Mouse (Mus musculus): ENCODE measurements around the gene Cdip1. TPM values are rescaled to one million over a fixed set of nuclear protein-coding genes. Genes with fewer than 3 reads are reported as not detected.

Cdip1 gene
- polyA plus RNA-seq, 1 experiment from 2014 or later: 50.3 TPM

GRCm38 (mm10) chr16:4742186-4742585, 47.9 kb downstream of the Cdip1 start:
- H3K36me3 ChIP-seq (replicated peaks; ENCODE audit: insufficient read depth, low read length): peaks cover 4% of the 10 kb centered on the region; the same call in 1 of the 2 replicates
- ATAC-seq (no peak), DNase-seq (no peak)
- WGBS (ENCODE audit: insufficient replicate concordance): 92% methylated on average over 1 of the region's 1 CpGs
- H3K4me3 ChIP-seq (ENCODE audit: low read depth, low read length): no peak overlapping the region
- H3K4me1 ChIP-seq (ENCODE audit: insufficient read depth): no peaks in the 10 kb centered on the region
- H3K27me3 ChIP-seq (ENCODE audit: insufficient read depth, low read length): no peaks in the 10 kb centered on the region
- TF ChIP-seq EP300 (IDR thresholded peaks at IDR 0.05; ENCODE audit: low read depth): no peak
- TF ChIP-seq CTCF (IDR thresholded peaks at IDR 0.05; ENCODE audit: low read depth): no peak
- H3K4me2 ChIP-seq (ENCODE audit: low read depth, low read length): no peak overlapping the region
- H3K9me3 ChIP-seq (ENCODE audit: low read length): no peaks in the 10 kb centered on the region
- H3K27ac ChIP-seq (ENCODE audit: low read depth): no peak overlapping the region
- no peak overlapping the region for H3K9ac ChIP-seq (replicated peaks)

- TF ChIP-seq EP300 (IDR thresholded peaks at IDR 0.05; ENCODE audit: low read depth) (no peak), CTCF (IDR thresholded peaks at IDR 0.05; ENCODE audit: low read depth) (no peak)
- Histone ChIP-seq H3K27me3 (ENCODE audit: insufficient read depth, low read length) (no peaks in the 10 kb centered on the region), H3K4me2 (ENCODE audit: low read depth, low read length) (no peak overlapping the region), H3K9me3 (ENCODE audit: low read length) (no peaks in the 10 kb centered on the region), H3K4me1 (ENCODE audit: insufficient read depth) (0 out of 2 replicates have a peak, but pooled peaks cover 6% of the 10 kb centered on the region), H3K9ac (replicated peaks) (no peak overlapping the region), H3K27ac (ENCODE audit: low read depth) (no peak overlapping the region), H3K36me3 (replicated peaks; ENCODE audit: insufficient read depth, low read length) (peaks cover 4% of the 10 kb centered on the region; the same call in 1 of the 2 replicates), H3K4me3 (ENCODE audit: low read depth, low read length) (no peak overlapping the region)
- WGBS (ENCODE audit: insufficient replicate concordance): 71% methylated on average over 2 of the region's 2 CpGs
- no peak for DNase-seq
- no peak for ATAC-seq
These were observed 50.1 kb downstream of the Cdip1 start for GRCm38 (mm10) chr16:4739994-4740393.

- no peak for TF ChIP-seq CTCF (IDR thresholded peaks at IDR 0.05; ENCODE audit: low read depth)
- no peak for TF ChIP-seq EP300 (IDR thresholded peaks at IDR 0.05; ENCODE audit: low read depth)
- Histone ChIP-seq H3K4me2 (ENCODE audit: low read depth, low read length) (no peak overlapping the region), H3K4me1 (ENCODE audit: insufficient read depth) (0 out of 2 replicates have a peak, but pooled peaks cover 11% of the 10 kb centered on the region), H3K36me3 (replicated peaks; ENCODE audit: insufficient read depth, low read length) (no peaks in the 10 kb centered on the region), H3K9ac (replicated peaks) (no peak overlapping the region), H3K4me3 (ENCODE audit: low read depth, low read length) (no peak overlapping the region), H3K27ac (ENCODE audit: low read depth) (no peak overlapping the region), H3K9me3 (ENCODE audit: low read length) (no peaks in the 10 kb centered on the region), H3K27me3 (ENCODE audit: insufficient read depth, low read length) (no peaks in the 10 kb centered on the region)
- no peak for ATAC-seq
- DNase-seq: no peak
- 59% methylated on average over 2 of the region's 2 CpGs for WGBS (ENCODE audit: insufficient replicate concordance)
These were observed 53.8 kb downstream of the Cdip1 start for GRCm38 (mm10) chr16:4736262-4736661.

- no peak for TF ChIP-seq EP300 (IDR thresholded peaks at IDR 0.05; ENCODE audit: low read depth)
- TF ChIP-seq CTCF (IDR thresholded peaks at IDR 0.05; ENCODE audit: low read depth): no peak
- Histone ChIP-seq H3K27me3 (ENCODE audit: insufficient read depth, low read length) (no peaks in the 10 kb centered on the region), H3K36me3 (replicated peaks; ENCODE audit: insufficient read depth, low read length) (no peaks in the 10 kb centered on the region; the same call in 1 of the 2 replicates), H3K4me2 (ENCODE audit: low read depth, low read length) (no peak overlapping the region), H3K4me1 (ENCODE audit: insufficient read depth) (peaks cover 38% of the 10 kb centered on the region), H3K27ac (ENCODE audit: low read depth) (no peak overlapping the region), H3K9me3 (ENCODE audit: low read length) (no peaks in the 10 kb centered on the region), H3K9ac (replicated peaks) (no peak overlapping the region), H3K4me3 (ENCODE audit: low read depth, low read length) (no peak overlapping the region)
- DNase-seq (no peak), ATAC-seq (no peak)
- WGBS (ENCODE audit: insufficient replicate concordance): 73% methylated on average over 3 of the region's 3 CpGs
These were observed 59.2 kb downstream of the Cdip1 start for GRCm38 (mm10) chr16:4730776-4731358.

- Histone ChIP-seq H3K4me2 (ENCODE audit: low read depth, low read length) (peak overlapping the region; percentile 90), H3K36me3 (replicated peaks; ENCODE audit: insufficient read depth, low read length) (no peaks in the 10 kb centered on the region; the same call in 1 of the 2 replicates), H3K27me3 (ENCODE audit: insufficient read depth, low read length) (no peaks in the 10 kb centered on the region), H3K27ac (ENCODE audit: low read depth) (0 out of 2 replicates have a peak overlapping the region, but pooled peaks have one; percentile 36), H3K9me3 (ENCODE audit: low read length) (no peaks in the 10 kb centered on the region), H3K4me1 (ENCODE audit: insufficient read depth) (peaks cover 42% of the 10 kb centered on the region), H3K4me3 (ENCODE audit: low read depth, low read length) (peak overlapping the region; percentile 92), H3K9ac (replicated peaks) (peak overlapping the region; percentile 39; the same call in 1 of the 2 replicates)
- ATAC-seq: no peak
- no peak for DNase-seq
- no peak for TF ChIP-seq EP300 (IDR thresholded peaks at IDR 0.05; ENCODE audit: low read depth)
- TF ChIP-seq CTCF (IDR thresholded peaks at IDR 0.05; ENCODE audit: low read depth): no peak
- 10% methylated on average over 1 of the region's 1 CpGs for WGBS (ENCODE audit: insufficient replicate concordance)
These were observed 62.1 kb downstream of the Cdip1 start for GRCm38 (mm10) chr16:4727963-4728362.

- Histone ChIP-seq H3K4me2 (ENCODE audit: low read depth, low read length) (peak overlapping the region; percentile 90), H3K36me3 (replicated peaks; ENCODE audit: insufficient read depth, low read length) (no peaks in the 10 kb centered on the region; the same call in 1 of the 2 replicates), H3K27me3 (ENCODE audit: insufficient read depth, low read length) (no peaks in the 10 kb centered on the region), H3K4me1 (ENCODE audit: insufficient read depth) (peaks cover 46% of the 10 kb centered on the region), H3K9ac (replicated peaks) (peak overlapping the region; percentile 96; the same call in 1 of the 2 replicates), H3K4me3 (ENCODE audit: low read depth, low read length) (peak overlapping the region; percentile 92), H3K27ac (ENCODE audit: low read depth) (no peak overlapping the region), H3K9me3 (ENCODE audit: low read length) (no peaks in the 10 kb centered on the region)
- no peak for TF ChIP-seq CTCF (IDR thresholded peaks at IDR 0.05; ENCODE audit: low read depth)
- TF ChIP-seq EP300 (IDR thresholded peaks at IDR 0.05; ENCODE audit: low read depth): no peak
- ATAC-seq (no peak), DNase-seq (no peak)
- 86% methylated on average over 1 of the region's 1 CpGs for WGBS (ENCODE audit: insufficient replicate concordance)
These were observed 62.6 kb downstream of the Cdip1 start for GRCm38 (mm10) chr16:4727526-4727925.
